Mouse (Mus musculus) lung, embryonic 14.5 days (tissue): Measurements from ENCODE around the gene Cldn19. TPM values are rescaled to one million over a fixed set of nuclear protein-coding genes. Genes with fewer than 3 reads are reported as not detected.
A peak's percentile ranks its signal among the peaks of the same experiment; 100 is the strongest.

Experiments
- ATAC-seq: fragments of 200-750 bp; cut with Nextera tagmentation; 2 replicates; pipeline ENCODE4 v1.8.0; 2017; ENCODE audit warnings: mild to moderate bottlenecking, moderate TSS enrichment, moderate library complexity; ENCODE audit not compliant: insufficient read depth
- DNase-seq: peaks from one replicate; pipeline ENCODE4 v3.0.0-alpha.2; 2015
- H3K27ac ChIP-seq: fragments of 300-500 bp; sonication (generic); 2 replicates; pipeline ENCODE4 v1.5.1; 2014; ENCODE audit warnings: low read depth, mild to moderate bottlenecking, moderate library complexity
- H3K27me3 ChIP-seq: fragments of 300-500 bp; sonication (generic); 2 replicates; pipeline ENCODE4 v1.6.1; 2014; ENCODE audit warnings: low read length, control low read depth; ENCODE audit not compliant: insufficient read depth
- H3K36me3 ChIP-seq: fragments of 300-500 bp; sonication (generic); 2 replicates; pipeline ENCODE4 v1.6.1; 2014; ENCODE audit warnings: control low read depth; ENCODE audit not compliant: insufficient read depth
- H3K4me1 ChIP-seq: fragments of 300-500 bp; sonication (generic); 2 replicates; pipeline ENCODE4 v1.6.1; 2014; ENCODE audit warnings: antibody characterized with exemption, control low read depth; ENCODE audit not compliant: insufficient read depth
- H3K4me2 ChIP-seq: fragments of 300-500 bp; sonication (generic); 2 replicates; pipeline ENCODE4 v1.6.1; 2014; ENCODE audit warnings: mild to moderate bottlenecking
- H3K4me3 ChIP-seq: fragments of 300-500 bp; sonication (generic); 2 replicates; pipeline ENCODE4 v1.5.1; 2014; ENCODE audit warnings: low read depth, low read length
- H3K9ac ChIP-seq: fragments of 300-500 bp; sonication (generic); 2 replicates; pipeline ENCODE4 v1.6.1; 2014
- H3K9me3 ChIP-seq: fragments of 300-500 bp; sonication (generic); 2 replicates; pipeline ENCODE4 v1.6.1; 2016; ENCODE audit warnings: low read depth, low read length, control low read depth
- CTCF ChIP-seq: IDR thresholded peaks from 2 replicates; pipeline ENCODE4 v1.5.1; 2016; ENCODE audit warnings: antibody characterized with exemption, low read depth
- WGBS: fragments of 180-500 bp; shearing (Covaris S2); extraction: QIAGEN DNeasy Blood & Tissue Kit; methylation state at CpG from one replicate; pipeline ENCODE4 v1.1.7; 2014; 5-methylcytosine and 5-hydroxymethylcytosine counted together
- polyA plus RNA-seq: library from polyadenylated mRNA; unstranded; fragments of >200 nt; fragmentation: Nextera tagmentation; extraction: Ambion mirVana; gene quantifications from 2 replicates; pipeline ENCODE4 v1.2.1, GENCODE M21; 2014

Gene Cldn19
- polyA plus RNA-seq, result not detected in 2 replicates

DNA sequence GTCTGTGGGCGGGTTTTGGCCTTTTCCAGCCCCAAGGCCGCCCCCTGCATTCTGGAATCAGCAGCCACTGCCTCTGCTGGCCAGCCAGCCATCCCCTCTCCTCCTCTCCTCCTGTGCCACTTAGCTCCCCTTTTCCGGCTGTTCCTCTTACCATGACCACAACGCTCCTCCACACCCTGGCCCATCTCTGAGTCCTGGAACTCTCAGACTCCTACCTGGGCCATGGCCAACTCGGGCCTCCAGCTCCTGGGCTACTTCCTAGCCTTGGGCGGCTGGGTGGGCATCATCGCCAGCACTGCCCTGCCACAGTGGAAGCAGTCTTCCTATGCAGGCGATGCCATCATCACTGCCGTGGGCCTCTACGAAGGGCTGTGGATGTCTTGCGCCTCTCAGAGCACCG is at the start of gene Cldn19:
Cldn19 (plus strand) TSS at position 64 of the 400 bp plus-strand sequence.
- ATAC-seq, result no peak
- WGBS, result 82% methylated on average over 12 of the region's 12 CpGs
- Histone ChIP-seq H3K27me3 (no peaks in the 10 kb centered on the region), H3K4me3 (no peak within 1 kb of the TSS), H3K27ac (no peak within 1 kb of the TSS), H3K36me3 (no peaks in the 10 kb centered on the region), H3K4me2 (no peak within 1 kb of the TSS), H3K9me3 (no peaks in the 10 kb centered on the region), H3K4me1 (no peaks in the 10 kb centered on the region; the same call in 1 of the 2 replicates), H3K9ac (no peak within 1 kb of the TSS)
- DNase-seq, result no peak
- TF ChIP-seq CTCF, result no peak

GRCm38 (mm10) chr4:119216667-119217066 is 38.5 kb upstream of the Cldn19 start:
- Histone ChIP-seq H3K4me1 (no peaks in the 10 kb centered on the region), H3K9me3 (no peaks in the 10 kb centered on the region), H3K36me3 (no peaks in the 10 kb centered on the region), H3K27me3 (no peaks in the 10 kb centered on the region), H3K9ac (no peak overlapping the region), H3K4me3 (no peak overlapping the region), H3K27ac (no peak overlapping the region), H3K4me2 (no peak overlapping the region)
- ATAC-seq, result peak; percentile 43; the same call in 1 of the 2 replicates
- DNase-seq, result peak; percentile 49
- WGBS, result 64% methylated on average over 8 of the region's 8 CpGs
- TF ChIP-seq CTCF, result no peak

GRCm38 (mm10) chr4:119218169-119218568 is 37.0 kb upstream of the Cldn19 start, which contains the start of gene Tmem269:
Gene Tmem269 (minus strand): TSS chr4:119218217.
- H3K4me1 ChIP-seq, result no peaks in the 10 kb centered on the region
- peak; percentile 32; the same call in 1 of the 2 replicates for ATAC-seq

GRCm38 (mm10) chr4:119223696-119224095 is 31.5 kb upstream of the Cldn19 start:
- TF ChIP-seq CTCF, result peak; percentile 77
- Histone ChIP-seq H3K4me1 (no peaks in the 10 kb centered on the region), H3K4me2 (no peak overlapping the region), H3K27me3 (no peaks in the 10 kb centered on the region), H3K9ac (no peak overlapping the region), H3K36me3 (peaks cover 52% of the 10 kb centered on the region), H3K4me3 (no peak overlapping the region), H3K9me3 (no peaks in the 10 kb centered on the region), H3K27ac (no peak overlapping the region)
- ATAC-seq (no peak), DNase-seq (peak; percentile 37)
- WGBS, result 90% methylated on average over 1 of the region's 1 CpGs

More at GRCm38 (mm10) chr4:119218169-119218568, 37.0 kb upstream of the Cldn19 start, which contains the start of gene Tmem269:
- no peak within 1 kb of the TSS for H3K4me3 ChIP-seq
- no peak within 1 kb of the TSS for H3K4me2 ChIP-seq
- no peaks in the 10 kb centered on the region for H3K27me3 ChIP-seq
- H3K9ac ChIP-seq, result no peak within 1 kb of the TSS
- no peak within 1 kb of the TSS for H3K27ac ChIP-seq
- H3K9me3 ChIP-seq, result no peaks in the 10 kb centered on the region
- peak; percentile 36 for DNase-seq
- 10% methylated on average over 11 of the region's 11 CpGs for WGBS
- peaks cover 3% of the 10 kb centered on the region for H3K36me3 ChIP-seq
- TF ChIP-seq CTCF, result no peak

GRCm38 (mm10) chr4:119224534-119224933 is 30.7 kb upstream of the Cldn19 start:
- no peak overlapping the region for H3K4me2 ChIP-seq
- TF ChIP-seq CTCF, result no peak
- no peak overlapping the region for H3K4me3 ChIP-seq
- no peaks in the 10 kb centered on the region for H3K27me3 ChIP-seq
- H3K9me3 ChIP-seq, result no peaks in the 10 kb centered on the region
- no peaks in the 10 kb centered on the region for H3K4me1 ChIP-seq
- no peak for ATAC-seq
- DNase-seq, result no peak
- WGBS, result 93% methylated on average over 3 of the region's 3 CpGs
- H3K27ac ChIP-seq, result no peak overlapping the region
- no peak overlapping the region for H3K9ac ChIP-seq
- peaks cover 52% of the 10 kb centered on the region for H3K36me3 ChIP-seq

DNA sequence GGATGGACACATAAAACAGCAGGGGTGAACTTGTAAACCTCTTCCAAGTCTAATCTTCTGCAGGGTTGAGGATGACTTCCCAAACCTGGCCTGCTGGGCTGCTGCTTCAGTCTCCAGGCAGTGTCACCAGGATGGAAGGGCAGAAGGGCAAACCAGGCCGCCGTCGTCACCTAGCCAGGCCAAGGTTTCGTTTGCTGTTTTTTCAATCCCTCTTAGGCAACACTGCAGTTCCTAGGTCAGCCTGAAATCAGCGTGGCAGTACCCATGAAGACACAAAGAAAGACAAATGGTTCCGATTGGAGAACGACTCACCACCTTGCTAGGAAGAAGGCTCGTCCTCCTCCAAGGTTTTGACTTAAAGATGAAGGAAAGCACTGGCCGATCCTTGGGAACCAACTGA is 29.5 kb upstream of the Cldn19 start:
- ATAC-seq, result no peak
- no peak overlapping the region for H3K27ac ChIP-seq
- no peak for DNase-seq
- TF ChIP-seq CTCF, result no peak
- H3K4me1 ChIP-seq, result no peaks in the 10 kb centered on the region
- 89% methylated on average over 9 of the region's 9 CpGs for whole genome bisulfite sequencing
- no peak overlapping the region for H3K4me3 ChIP-seq
- no peaks in the 10 kb centered on the region for H3K27me3 ChIP-seq
- H3K4me2 ChIP-seq, result no peak overlapping the region
- H3K9ac ChIP-seq, result no peak overlapping the region
- no peaks in the 10 kb centered on the region for H3K9me3 ChIP-seq
- H3K36me3 ChIP-seq, result peaks cover 52% of the 10 kb centered on the region

GRCm38 (mm10) chr4:119226751-119227150 is 28.5 kb upstream of the Cldn19 start:
- no peak overlapping the region for H3K27ac ChIP-seq
- 90% methylated on average over 11 of the region's 11 CpGs for WGBS
- H3K27me3 ChIP-seq, result no peaks in the 10 kb centered on the region
- H3K9me3 ChIP-seq, result no peaks in the 10 kb centered on the region
- no peak overlapping the region for H3K9ac ChIP-seq
- DNase-seq (no peak), ATAC-seq (no peak)
- H3K4me3 ChIP-seq, result no peak overlapping the region
- TF ChIP-seq CTCF, result no peak
- H3K36me3 ChIP-seq, result peaks cover 52% of the 10 kb centered on the region
- no peak overlapping the region for H3K4me2 ChIP-seq
- H3K4me1 ChIP-seq, result 0 out of 2 replicates have a peak, but pooled peaks cover 3% of the 10 kb centered on the region
